Mouse (Mus musculus) heart, adult 11 months (tissue): ENCODE data around the gene Mto1.
"Not testable (repeated sequence)": the region's sequence is repeated elsewhere in the genome, so short reads cannot be mapped to it uniquely, and the experiment has no call there.

Source experiments
- DNase-seq: peaks from one replicate; pipeline ENCODE4 v3.0.0; 2022

Mto1 gene

GRCm38 (mm10) chr9:78476531-78477020, 28.6 kb downstream of the Mto1 start:
- DNase-seq: peak; percentile 65

GRCm38 (mm10) chr9:78477021-78477551, 29.1 kb downstream of the Mto1 start:
- DNase-seq: peak; percentile 52

GRCm38 (mm10) chr9:78478009-78478605, 30.1 kb downstream of the Mto1 start:
- peak; percentile 21 for DNase-seq

GRCm38 (mm10) chr9:78479308-78479707, 31.3 kb downstream of the Mto1 start:
- peak; percentile 76 for DNase-seq

- not testable (repeated sequence) for DNase-seq
Measured at GRCm38 (mm10) chr9:78480227-78480626, 32.2 kb downstream of the Mto1 start.

- DNase-seq: peak; percentile 98
Measured at GRCm38 (mm10) chr9:78480706-78481358, 32.8 kb downstream of the Mto1 start.

GRCm38 (mm10) chr9:78481423-78482331, 33.7 kb downstream of the Mto1 start:
- DNase-seq: peak; percentile 100

- no peak for DNase-seq
Measured at GRCm38 (mm10) chr9:78482386-78482785, 34.4 kb downstream of the Mto1 start.

- peak; percentile 61 for DNase-seq
Measured at GRCm38 (mm10) chr9:78484660-78485059, 36.7 kb downstream of the Mto1 start.

- DNase-seq: peak; percentile 68
Measured at GRCm38 (mm10) chr9:78488021-78488420, 40.0 kb downstream of the Mto1 start.

- DNase-seq: peak; percentile 97
Measured at GRCm38 (mm10) chr9:78488890-78489420, 40.9 kb downstream of the Mto1 start, which contains the start of gene Eef1a1. TSS of gene Eef1a1 (minus strand) at chr9:78489151.

- DNase-seq: no peak
Measured at GRCm38 (mm10) chr9:78491169-78491568, 43.2 kb downstream of the Mto1 start.

- no peak for DNase-seq
Measured at GRCm38 (mm10) chr9:78492254-78492653, 44.2 kb downstream of the Mto1 start.

- no peak for DNase-seq
Measured at GRCm38 (mm10) chr9:78493171-78493570, 45.2 kb downstream of the Mto1 start.

- peak; percentile 62 for DNase-seq
Measured at GRCm38 (mm10) chr9:78500386-78500785, 52.4 kb downstream of the Mto1 start.

- peak; percentile 65 for DNase-seq
Measured at GRCm38 (mm10) chr9:78501284-78501683, 53.3 kb downstream of the Mto1 start.

- DNase-seq: peak; percentile 71
Measured at GRCm38 (mm10) chr9:78503223-78504079, 55.4 kb downstream of the Mto1 start.

- DNase-seq: peak; percentile 45
Measured at GRCm38 (mm10) chr9:78504133-78504532, 56.1 kb downstream of the Mto1 start.

GRCm38 (mm10) chr9:78504679-78505078, 56.7 kb downstream of the Mto1 start:
- peak; percentile 49 for DNase-seq

- DNase-seq: peak; percentile 61
Measured at GRCm38 (mm10) chr9:78505223-78505622, 57.2 kb downstream of the Mto1 start.

- peak; percentile 64 for DNase-seq
Measured at GRCm38 (mm10) chr9:78506002-78506721, 58.2 kb downstream of the Mto1 start.
